Mouse (Mus musculus): Measurements from ENCODE around the gene Wasf2. TPM values are rescaled to one million over a fixed set of nuclear protein-coding genes. Genes with fewer than 3 reads are reported as not detected.
"Not testable (repeated sequence)": the region's sequence is repeated elsewhere in the genome, so short reads cannot be mapped to it uniquely, and the experiment has no call there.

The Wasf2 gene
- total RNA-seq, 4 experiments from 2014 or later, result 35.7 to 48.2 (median 46.7) TPM

DNA sequence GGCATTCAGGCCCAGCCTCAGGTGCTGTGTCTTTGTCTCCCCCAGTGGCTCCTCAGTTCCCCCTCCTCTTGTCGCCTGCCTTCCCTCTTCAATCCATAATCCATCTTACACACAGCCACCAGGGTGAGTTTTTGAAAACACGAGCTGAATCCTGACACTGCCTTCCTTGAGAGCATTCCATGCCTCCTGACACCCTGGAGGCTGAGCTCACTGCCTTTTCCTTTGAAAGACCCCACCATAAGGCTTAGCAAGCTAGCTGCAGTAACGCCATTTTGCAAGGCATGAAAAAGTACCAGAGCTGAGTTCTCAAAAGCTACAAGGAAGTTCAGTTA lies 34.6 kb upstream of the Wasf2 start:
- not testable (repeated sequence) for DNase-seq (ENCODE audit: low spot score in 2 of 2)

DNA sequence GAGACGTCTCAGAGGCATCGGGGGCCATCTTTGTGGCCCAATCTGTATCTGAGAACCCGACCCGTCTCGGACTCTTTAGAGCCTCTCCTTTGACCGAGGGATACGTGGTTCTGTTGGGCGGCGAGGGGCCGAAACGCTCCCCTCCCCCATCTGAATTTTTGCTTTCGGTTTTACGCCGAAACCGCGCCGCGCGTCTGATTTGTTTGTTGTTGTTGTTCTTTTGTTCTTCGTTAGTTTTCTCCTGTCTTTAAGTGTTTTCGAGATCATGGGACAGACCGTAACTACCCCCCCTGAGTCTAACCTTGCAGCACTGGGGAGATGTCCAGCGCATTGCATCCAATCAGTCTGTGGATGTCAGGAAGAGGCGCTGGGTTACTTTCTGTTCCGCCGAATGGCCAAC lies 33.6 kb upstream of the Wasf2 start:
- DNase-seq (ENCODE audit: low spot score in 2 of 2), result not testable (repeated sequence)

DNA sequence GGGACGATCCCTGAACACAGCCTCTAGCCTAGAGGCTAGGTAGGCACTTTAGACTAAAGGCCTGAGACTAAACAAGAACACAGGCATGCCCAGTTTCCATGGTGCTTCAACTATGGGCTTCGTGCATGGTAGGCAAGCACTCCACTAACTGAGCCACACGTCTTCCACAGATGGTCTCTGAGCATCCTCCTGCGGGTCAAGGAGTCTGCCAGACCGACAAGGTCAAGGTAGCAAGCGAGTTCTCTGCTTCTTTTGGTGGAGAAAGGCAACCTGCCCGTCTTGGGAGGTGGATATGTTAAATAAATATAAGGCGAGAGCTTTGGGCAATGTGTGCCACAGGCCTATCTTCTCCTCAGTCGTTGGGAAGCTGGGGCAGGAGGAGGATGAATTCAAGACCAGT lies 28.6 kb upstream of the Wasf2 start:
- DNase-seq (ENCODE audit: low spot score in 2 of 2), result no peak

- DNase-seq (ENCODE audit: low spot score in 2 of 2), result no peak
Measured at GRCm38 (mm10) chr4:133103525-133104193, 26.6 kb upstream of the Wasf2 start.

DNA sequence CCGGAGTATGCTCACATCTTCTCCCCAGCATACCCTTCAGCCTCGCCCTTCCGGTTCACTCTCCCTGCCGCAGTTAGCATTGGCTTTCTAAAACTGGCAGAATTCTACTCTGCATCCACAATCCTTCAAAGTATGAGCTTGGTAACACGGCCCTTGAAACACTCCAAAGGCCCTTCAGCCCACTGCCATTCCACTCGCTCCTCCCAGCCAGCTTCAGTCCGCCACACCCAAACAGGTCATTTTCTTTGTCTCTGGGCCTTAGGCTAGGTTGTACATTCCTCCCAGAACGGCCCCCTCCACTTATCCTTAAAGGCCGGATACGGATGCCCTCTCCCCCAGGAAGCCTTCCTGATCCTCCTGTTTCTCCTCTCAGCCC lies 26.1 kb upstream of the Wasf2 start:
- DNase-seq (ENCODE audit: low spot score in 2 of 2), result no peak

DNA sequence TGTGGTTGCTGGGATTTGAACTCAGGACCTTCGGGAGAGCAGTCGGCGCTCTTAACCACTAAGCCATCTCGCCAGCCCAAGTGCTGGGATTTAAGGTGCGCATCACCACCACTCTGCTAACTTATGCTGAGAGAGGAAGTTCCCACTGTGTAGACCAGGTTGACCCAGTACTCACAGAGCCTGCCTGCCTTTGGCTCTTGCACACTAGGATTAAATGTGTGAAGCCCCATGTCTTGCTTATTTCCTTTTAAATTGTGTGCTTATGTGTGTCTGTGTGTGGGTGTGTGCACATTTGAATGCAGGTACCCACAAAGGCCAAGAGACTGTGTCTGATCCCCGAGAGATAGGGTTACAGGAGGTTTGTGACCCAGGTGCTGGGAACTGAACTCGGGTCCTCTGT lies 23.6 kb upstream of the Wasf2 start:
- DNase-seq (ENCODE audit: low spot score in 2 of 2), result no peak

DNA sequence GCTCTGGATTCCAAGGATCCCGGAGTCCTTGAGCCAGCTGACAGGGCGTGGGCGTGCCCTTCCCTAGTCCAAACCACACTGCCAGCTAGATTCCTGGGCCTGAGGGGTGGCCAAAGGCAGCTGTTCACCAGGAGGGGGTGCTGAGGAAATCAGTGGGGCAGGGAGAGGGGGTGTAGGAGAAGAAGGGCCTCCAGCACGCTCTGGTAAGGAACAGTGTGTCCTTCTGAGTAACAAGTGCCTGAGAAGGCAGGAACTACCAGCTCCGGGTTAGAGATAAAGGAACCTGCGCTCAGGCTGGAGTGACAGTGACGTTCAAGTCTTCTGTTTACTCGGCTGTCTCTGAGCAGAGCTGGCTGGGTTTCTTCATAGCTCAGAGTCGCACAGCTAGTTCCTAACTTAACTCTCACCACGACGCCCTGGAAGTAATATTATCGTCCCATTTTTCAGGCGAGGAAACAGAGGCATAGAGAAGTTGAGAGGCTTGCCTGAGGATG lies 22.5 kb upstream of the Wasf2 start:
- no peak for DNase-seq (ENCODE audit: low spot score in 2 of 2)

- DNase-seq (ENCODE audit: low spot score in 2 of 2), result no peak
Measured at GRCm38 (mm10) chr4:133108481-133109334, 21.6 kb upstream of the Wasf2 start.

DNA sequence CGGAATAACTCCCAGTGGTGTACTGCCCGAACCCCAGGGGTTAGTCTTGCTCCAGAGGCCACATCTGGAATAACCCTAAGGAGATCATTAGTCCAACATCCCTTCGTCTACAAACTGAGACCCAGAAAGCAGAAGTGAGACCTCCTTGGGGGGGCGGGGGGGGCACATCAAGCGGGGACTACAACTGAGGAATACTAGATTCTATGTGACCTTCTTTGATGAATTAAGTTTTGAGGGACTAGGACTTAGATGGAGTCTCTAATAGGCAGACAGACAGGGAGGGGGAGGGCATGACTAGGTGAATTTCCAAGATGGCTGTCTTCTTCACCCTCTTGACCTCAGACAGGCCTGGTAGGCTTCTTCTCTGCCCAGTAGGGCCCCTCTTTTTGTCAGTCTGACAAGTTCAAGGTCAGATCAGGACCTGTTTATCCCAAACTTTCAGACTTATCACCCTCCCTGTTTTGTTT lies 20.9 kb upstream of the Wasf2 start:
- no peak for DNase-seq (ENCODE audit: low spot score in 2 of 2)

DNA sequence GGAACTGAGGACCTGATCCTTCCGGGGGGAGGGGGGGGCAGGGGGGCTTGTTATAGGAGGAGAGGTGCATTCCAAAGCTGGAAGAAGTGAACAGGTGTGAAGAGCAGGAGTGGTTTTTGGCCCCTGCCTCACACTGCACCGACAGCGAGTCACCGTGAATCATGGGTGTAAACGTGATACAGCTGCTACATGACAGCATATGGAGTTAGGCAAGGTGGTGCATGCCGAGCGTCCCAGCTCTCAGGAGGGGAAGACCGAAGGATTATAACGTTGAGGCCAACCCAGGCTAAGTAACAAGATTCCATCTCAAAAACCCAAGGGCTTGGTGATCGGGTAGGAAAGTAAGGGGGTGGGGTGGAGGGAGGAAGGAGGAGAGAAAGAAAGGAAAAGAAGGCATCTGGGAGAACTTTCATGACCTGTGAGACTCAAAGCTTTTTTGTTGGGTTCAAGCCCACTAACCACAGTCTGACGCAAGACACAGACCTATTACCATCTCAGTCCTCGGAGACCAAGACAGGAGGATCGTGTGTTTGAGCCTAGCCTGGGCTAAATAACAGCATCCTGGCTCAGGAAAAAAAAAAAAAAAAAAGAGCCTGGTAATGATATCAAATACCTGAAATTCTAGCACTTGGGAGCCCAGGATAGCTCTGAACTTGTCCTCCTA lies 18.0 kb upstream of the Wasf2 start:
- DNase-seq (ENCODE audit: low spot score in 2 of 2), result no peak

- no peak for DNase-seq (ENCODE audit: low spot score in 2 of 2)
Measured at GRCm38 (mm10) chr4:133113351-133113882, 16.9 kb upstream of the Wasf2 start.

DNA sequence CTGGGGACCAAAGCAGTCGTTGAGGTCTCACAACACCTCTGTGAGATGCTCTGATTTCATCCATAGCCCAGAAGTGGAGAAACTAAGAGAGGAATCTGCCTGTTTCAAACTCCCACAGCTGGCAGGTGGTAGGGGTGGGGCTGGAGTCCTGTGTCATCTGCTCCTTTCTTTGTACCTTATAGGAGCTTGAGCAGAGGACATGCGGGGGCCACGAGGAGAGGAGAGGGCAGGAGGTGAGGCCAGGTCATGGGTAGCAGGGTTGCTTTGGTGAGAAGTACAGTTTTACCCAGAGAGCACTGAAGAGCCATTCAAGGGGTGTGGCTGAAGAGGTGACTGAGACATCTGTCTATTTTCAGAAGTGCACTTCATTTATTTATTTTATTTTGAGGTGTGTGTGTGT lies 15.5 kb upstream of the Wasf2 start:
- no peak for DNase-seq (ENCODE audit: low spot score in 2 of 2)

DNA sequence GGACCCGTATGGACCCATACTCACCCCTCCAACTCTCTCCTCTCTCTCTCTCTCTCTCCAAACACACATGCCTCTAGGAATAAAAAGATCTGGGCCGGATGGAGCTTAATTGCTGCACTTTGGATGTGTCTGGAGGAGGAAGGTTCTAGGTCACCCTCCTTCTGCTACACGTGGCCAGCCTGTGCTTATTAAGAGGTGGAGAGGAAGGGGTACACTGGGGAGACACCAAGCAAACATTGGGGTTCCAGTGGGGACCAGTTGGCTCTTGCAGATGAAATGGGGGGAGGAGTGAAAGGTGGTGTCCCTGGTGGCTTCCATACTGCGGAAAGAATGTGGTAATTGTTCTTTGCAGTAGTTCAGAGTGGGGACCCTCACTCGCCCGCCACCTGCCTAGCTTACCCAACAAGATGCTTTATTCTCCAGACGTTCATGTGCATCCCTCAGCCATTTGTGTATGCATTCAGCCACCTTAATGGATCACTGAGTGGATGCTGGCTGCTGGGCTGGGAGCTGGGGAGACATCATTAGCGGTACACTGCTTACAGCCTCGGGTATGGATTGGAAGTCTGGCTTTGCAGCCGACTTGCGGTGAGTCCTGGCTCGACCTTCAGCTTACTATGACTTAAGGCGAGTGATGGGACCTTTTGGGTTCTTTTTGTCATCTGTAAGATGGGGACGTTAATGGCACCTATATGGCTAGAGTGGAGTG lies 14.4 kb upstream of the Wasf2 start:
- DNase-seq (ENCODE audit: low spot score in 2 of 2), result no peak

- no peak for DNase-seq (ENCODE audit: low spot score in 2 of 2)
Measured at GRCm38 (mm10) chr4:133116756-133117470, 13.4 kb upstream of the Wasf2 start.

GRCm38 (mm10) chr4:133117556-133118411 lies 12.5 kb upstream of the Wasf2 start:
- no peak for DNase-seq (ENCODE audit: low spot score in 2 of 2)

DNA sequence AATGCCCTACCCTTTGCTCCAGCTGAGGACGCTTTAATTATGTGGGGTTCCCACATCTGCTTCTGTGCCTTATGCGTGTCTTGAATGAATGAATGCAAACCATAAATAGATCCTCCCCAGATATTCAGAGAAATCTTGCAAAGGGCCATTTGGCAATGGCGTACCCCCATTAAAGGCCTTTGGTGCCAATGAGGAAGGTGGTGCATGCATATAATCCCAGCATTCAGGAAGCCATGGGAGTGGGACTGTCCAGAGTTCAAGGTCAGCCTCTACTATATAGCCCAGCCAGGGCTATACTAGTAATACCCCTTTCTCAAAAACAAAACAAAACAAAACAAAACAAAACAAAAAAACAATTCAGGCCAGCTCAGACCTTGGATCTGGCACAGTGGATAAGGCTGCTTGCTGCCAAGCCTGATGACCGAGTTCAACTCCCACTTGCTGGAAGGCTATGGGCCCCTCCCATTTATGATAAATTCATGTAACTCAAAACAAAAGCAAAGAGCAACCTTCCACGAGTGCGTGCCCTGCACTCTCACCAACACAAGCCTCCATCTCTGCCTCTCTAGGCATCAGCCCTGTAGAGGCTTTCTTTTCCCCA lies 11.4 kb upstream of the Wasf2 start:
- no peak for DNase-seq (ENCODE audit: low spot score in 2 of 2)

- DNase-seq (ENCODE audit: low spot score in 2 of 2), result no peak
Measured at GRCm38 (mm10) chr4:133119579-133119978, 10.7 kb upstream of the Wasf2 start.

DNA sequence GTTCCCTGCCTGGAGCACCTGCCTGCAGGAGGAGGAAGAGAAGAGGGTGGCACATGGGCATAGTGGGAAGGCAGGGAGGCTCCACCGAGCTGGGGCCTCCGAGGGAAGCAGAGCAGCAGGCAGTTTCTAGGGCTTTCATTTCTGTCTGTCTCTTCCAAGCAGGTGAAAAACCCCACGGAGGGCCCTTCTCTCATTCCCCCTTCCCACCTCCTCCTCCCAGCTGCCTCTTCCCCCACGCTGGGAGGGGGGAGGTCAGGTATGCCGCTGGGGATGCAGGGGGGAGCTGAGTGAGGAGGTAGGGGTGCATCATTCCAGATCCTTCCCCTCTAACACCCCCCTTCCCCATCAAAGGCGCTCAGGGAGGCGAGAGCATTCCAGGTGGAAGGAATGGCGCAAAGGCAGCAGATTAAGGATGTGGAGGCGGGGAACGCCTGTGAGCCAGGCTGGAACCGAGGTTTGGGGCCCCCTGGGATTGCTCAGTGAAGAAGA lies 9.4 kb upstream of the Wasf2 start:
- no peak for DNase-seq (ENCODE audit: low spot score in 2 of 2)

DNA sequence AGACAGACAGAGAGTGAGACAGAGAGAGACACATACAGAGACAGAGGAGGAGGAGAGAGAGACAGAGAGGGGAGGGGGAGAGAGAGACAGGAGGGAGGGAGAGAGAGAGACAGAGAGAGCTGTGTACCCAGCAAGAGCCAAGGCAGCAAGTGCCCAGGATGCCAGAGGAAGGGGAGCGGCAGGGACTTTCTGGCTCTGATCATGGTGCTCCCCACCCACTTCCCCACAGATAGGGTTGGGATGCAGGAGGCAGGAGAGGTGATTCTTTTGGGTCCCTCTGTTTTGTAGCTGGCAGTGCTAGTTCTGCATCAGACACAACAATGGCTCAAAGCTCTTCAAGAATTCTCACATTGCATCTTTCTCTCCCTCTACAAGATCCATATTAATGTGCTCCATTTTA lies 8.9 kb upstream of the Wasf2 start:
- DNase-seq (ENCODE audit: low spot score in 2 of 2), result no peak
